Mouse (Mus musculus): ENCODE data around the gene Ufd1. TPM values are rescaled to one million over a fixed set of nuclear protein-coding genes. Genes with fewer than 3 reads are reported as not detected.
"Not testable (repeated sequence)": the region's sequence is repeated elsewhere in the genome, so short reads cannot be mapped to it uniquely, and the experiment has no call there.

The Ufd1 gene
- total RNA-seq, 4 experiments from 2014 or later: 104 to 118 (median 107) TPM

- DNase-seq (ENCODE audit: low spot score in 2 of 2): no peak
Measured at GRCm38 (mm10) chr16:18809001-18809400, 2.6 kb upstream of the Ufd1 start.

DNA sequence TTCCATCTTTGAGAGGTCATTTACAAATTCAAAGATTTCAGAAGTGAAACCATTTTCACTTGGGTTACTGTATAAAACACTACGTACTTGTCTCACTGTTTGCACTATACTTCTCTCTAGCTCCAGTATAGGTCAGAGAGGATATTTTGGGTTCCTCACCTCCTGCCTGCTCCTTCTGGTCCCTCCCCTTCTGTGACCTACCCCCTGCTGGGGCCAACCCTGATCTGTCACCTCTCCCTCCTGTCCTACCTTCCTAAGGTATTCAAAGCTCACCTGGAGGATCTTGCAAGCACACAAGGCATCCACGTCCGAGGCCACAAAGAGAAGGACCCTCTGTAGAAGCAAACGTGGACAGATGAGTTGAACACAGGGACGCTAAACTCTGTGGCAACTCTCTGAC is 547 bp upstream of the Ufd1 start:
- DNase-seq (ENCODE audit: low spot score in 2 of 2): no peak

DNA sequence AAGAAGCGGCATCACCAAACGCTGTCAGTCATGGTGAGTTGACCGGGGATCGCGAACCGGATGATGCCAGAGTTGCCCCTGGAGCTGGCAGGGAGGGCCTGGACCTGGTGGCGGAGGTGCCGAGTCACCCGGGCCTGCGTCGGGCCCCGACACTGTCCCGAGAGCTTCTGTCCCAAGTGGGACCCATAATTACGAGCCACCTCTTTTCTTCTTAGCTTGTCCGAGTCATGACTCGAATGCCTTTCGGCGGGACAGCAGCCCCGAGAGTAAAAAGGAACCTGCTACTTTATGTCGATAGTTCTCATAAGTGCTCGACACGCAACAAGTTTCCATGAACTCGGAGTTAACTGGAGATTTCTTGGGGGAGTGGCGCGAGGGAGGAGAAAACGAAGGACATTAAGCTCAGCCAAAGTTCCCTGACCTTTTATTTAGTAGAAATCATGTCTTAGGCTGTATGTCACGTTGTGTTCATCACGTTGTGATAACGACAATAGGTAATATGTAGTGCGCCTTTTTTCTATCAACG is 869 bp downstream of the Ufd1 start:
- DNase-seq (ENCODE audit: low spot score in 2 of 2): no peak

- DNase-seq (ENCODE audit: low spot score in 2 of 2): no peak
Measured at GRCm38 (mm10) chr16:18822356-18822755, 10.8 kb downstream of the Ufd1 start.

DNA sequence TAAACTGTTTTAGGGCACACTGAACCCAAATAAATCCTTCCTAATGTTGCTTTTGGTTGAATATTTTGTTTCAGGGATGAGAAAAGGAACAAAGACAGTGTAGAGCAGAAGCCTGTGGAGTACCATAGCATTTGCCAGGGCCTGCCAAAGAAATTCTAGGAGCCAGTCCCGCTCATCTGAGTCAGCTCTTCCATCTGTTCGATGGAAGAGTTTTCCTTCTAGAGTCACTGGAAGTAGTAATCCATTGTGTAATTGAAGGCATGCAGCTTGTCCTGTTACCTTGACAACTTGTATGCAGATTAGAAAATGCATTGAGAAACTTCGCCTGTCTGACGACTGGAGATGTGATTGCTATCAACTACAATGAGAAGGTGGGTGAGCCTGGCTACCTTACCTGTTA is 11.3 kb downstream of the Ufd1 start:
- DNase-seq (ENCODE audit: low spot score in 2 of 2): peak in 1 of 2 experiments; percentile 48

DNA sequence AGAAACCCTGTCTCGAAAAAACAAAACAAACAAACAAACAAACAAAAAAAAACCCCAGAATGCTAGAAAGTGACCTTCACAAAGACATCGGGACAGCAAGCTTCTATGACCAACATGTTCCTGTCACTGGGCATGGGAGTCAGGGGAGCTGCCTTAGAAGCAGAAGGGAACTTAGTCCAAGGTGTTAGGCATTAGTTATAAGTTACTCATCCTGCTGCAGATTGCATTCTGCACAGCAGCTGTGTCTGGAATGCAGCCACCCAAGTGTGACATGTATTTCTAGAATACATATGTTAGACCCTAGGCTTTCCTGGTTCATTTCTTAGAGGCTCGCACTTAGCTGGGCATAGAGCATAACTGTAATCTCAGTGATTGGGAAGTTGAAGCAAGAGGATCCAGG is 17.1 kb downstream of the Ufd1 start:
- DNase-seq (ENCODE audit: low spot score in 2 of 2): no peak

DNA sequence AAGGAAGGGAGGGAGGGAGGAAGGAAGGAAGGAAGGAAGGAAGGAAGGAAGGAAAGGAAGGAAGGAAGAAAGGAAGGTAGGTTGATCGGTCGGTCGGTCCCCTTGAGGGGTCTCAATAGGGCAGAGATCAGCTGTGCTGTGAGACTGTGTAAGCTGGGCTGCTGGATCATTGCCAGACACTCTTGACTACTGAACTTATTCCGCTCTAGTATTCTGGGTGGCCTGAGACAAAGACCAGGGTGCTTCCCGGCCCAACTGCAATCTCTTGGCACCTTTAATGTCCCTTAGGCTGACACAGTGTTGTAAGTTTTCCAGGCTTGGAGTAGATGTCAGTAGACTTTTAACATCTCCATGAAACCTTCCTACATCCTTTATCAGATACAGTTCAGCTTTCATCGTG is 17.5 kb downstream of the Ufd1 start:
- DNase-seq (ENCODE audit: low spot score in 2 of 2): no peak

GRCm38 (mm10) chr16:18833486-18833885 is 21.9 kb downstream of the Ufd1 start:
- DNase-seq (ENCODE audit: low spot score in 2 of 2): no peak

DNA sequence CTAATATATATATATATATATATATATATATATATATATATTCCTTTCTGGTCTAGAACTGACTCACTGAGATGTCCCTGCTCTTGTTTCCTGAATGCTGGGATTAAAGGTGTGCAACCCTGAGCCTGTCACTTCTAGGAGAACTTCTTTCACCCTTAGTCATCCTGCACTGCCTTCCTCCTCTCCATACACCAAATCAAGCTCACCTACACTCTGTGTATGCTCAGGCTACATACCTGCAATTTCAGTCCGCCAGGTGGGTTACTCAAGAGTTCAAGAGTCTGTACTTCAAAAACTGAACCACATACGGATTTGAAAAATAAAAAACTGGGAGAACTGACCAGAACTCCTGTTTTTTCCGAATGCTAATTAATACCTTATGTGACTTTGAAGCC is 24.5 kb downstream of the Ufd1 start:
- DNase-seq (ENCODE audit: low spot score in 2 of 2): no peak

- DNase-seq (ENCODE audit: low spot score in 2 of 2): peak; percentile 87 to 92
Measured at GRCm38 (mm10) chr16:18836468-18837208, 25.1 kb downstream of the Ufd1 start, which contains the start of the genes 2510002D24Rik and Gm28539. 2510002D24Rik (plus strand) TSS chr16:18836578. Gm28539 (plus strand) TSS chr16:18836584.

GRCm38 (mm10) chr16:18838346-18838745 is 26.8 kb downstream of the Ufd1 start:
- no peak for DNase-seq (ENCODE audit: low spot score in 2 of 2)

- DNase-seq (ENCODE audit: low spot score in 2 of 2): no peak
Measured at GRCm38 (mm10) chr16:18846301-18846820, 34.8 kb downstream of the Ufd1 start.

- not testable (repeated sequence) for DNase-seq (ENCODE audit: low spot score in 2 of 2)
Measured at GRCm38 (mm10) chr16:18849521-18850190, 38.1 kb downstream of the Ufd1 start.

- no peak for DNase-seq (ENCODE audit: low spot score in 2 of 2)
Measured at GRCm38 (mm10) chr16:18858551-18858950, 47.0 kb downstream of the Ufd1 start.

DNA sequence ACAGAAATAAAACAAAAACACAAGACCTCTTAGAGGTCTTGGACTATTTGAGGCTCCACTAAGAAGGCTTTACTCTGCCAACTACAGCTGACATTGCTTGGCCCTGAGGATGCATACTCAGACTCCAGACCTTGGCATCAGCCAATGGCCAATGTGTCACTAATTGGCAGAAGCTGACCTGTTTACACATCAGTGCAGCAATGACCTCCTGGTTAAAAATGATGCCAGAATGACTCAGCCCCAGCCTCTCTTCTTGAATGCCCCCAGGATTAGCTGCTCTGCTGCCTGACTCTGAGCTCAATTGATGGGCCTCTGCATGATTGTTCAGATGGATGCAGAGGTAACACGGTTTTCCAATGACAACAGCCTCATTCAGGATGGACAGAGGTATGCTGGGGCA is 48.6 kb downstream of the Ufd1 start:
- DNase-seq (ENCODE audit: low spot score in 2 of 2): no peak

GRCm38 (mm10) chr16:18870495-18870894 is 58.9 kb downstream of the Ufd1 start:
- DNase-seq (ENCODE audit: low spot score in 2 of 2): not testable (repeated sequence)

DNA sequence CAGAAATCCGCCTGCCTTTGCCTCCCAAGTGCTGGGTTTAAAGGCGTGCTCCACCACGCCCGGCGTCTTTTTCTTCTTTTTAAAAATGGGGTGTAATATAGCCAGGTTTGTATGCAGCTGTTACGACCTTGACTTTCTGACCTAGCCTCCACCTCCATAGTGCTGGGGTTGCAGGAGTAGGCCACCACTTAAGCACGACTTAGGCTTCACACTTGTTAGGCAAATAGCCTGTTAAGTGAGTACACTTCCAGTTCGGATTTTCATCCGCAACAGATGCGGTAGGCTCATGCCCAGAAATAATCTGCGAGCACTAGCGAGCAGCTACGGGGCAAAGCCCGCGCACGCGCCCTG is 64.5 kb downstream of the Ufd1 start:
- no peak for DNase-seq (ENCODE audit: low spot score in 2 of 2)

DNA sequence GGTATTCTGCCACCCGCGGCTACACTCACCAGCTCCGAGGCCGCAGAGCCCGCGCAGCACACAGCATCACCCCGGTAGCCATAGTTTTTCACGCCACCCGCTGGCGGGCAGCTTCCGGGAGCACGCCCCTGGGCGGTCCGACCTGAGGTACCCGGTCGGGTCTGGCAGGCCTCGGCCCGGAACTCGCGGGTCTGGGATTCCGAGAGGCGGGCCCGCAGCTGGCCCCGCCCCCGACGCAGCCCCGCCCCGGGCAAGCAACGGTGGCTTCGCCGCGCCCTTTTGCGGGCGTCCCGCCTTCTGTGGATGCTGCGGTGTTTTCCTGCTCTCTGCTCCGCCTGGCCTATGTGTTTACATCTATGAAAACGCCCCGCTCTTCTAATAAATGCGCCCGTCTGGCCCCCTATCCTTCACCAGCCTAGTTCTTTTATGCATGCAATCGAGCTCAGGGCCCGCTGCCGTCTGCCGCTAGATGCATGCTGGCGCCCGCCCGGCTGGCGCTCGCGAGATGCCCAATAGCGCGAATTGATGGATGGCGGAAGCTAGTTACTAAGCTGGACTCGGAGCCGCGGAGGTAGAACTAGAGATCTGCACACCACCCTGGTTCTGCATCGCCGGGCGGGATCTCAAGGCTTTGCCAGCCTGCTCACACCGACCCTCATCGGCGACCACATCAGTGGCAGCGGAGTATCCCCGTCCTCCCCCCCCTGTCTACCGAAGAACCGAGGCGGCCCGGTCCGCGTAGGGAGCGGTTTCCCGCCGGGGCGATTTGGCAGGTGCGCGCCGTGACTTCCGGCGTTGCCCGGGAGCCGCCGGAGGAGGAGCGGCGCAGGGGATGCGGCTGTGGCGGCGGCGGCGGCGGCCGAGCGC is 65.1 kb downstream of the Ufd1 start, which contains the start of the genes Mrpl40 and Hira:
Gene Mrpl40, minus strand, starts transcription at position 421 of the 867 bp plus-strand sequence.
Gene Hira, plus strand, starts transcription at position 596 of the 867 bp plus-strand sequence.
- peak; percentile 92 to 93 for DNase-seq (ENCODE audit: low spot score in 2 of 2)

DNA sequence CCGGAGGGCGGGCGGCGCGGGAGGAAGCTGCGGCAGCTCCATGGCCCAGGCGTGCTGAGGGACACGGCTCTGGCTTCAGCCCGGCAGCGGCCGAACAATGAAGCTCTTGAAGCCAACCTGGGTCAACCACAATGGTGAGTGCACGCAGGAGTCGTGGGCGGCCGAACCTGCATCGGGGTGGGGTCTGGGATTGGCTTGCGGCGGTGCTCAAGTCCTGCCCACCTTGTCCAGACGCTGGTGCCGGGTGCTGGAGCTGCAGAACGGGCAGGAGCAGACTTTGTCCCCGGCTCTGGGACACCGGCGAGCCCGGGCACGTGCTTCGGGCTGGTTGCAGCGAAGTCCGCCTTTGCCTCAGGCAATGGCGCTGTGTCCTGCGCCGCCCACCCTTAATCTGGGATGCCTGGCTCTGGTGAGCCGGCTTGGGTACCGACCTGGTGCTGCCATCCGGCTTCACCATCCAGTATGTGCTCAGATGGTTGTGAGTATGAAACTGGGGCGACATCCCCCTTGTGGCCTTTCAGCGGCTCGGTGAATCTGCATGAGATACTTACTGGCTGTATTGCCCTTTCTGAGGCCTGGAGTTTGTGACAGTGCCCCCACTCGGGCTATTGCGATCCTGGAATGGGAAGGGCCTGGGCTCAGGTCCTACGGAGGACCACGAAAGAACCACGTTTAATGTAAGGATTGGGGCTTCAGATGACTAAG is 66.0 kb downstream of the Ufd1 start:
- DNase-seq (ENCODE audit: low spot score in 2 of 2): peak; percentile 45 to 48

DNA sequence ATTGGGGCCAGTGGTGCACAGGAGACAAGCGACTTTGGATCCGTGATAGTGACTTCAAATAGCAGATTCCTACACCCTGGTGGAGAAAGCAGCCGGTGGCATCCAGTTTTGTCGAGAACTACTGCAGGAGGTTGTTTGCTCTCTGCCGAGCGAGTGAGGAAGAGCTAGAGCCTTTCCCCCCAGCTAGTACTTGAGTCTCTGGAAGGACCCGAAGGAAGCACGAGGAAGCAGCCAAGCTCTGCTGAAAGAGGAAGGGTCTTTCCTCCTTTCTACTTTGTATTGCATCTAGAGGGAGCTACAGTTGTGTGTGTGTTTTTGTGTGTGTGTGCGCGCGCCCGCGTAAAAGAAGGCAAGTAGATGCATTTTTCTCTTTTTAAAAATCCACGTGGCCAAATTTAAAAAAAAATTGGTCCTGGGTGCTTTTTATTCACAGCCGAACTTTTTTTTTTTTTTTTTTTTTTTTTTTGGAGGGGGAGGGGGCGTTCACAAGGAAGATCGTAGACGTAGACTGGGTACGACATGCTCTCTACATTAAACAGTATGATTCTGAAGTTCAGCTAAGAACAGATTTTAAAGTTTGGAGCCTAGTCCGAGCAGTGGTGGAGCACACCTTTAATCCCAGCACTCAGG is 66.6 kb downstream of the Ufd1 start:
- no peak for DNase-seq (ENCODE audit: low spot score in 2 of 2)
